Mouse (Mus musculus) hindbrain, embryonic 12.5 days (tissue): ENCODE measurements around the gene Hist1h3b. TPM values are rescaled to one million over a fixed set of nuclear protein-coding genes. Genes with fewer than 3 reads are reported as not detected.
"Not testable (repeated sequence)": the region's sequence is repeated elsewhere in the genome, so short reads cannot be mapped to it uniquely, and the experiment has no call there.

Experiments
- ATAC-seq: fragments of 200-750 bp; cut with Nextera tagmentation; 2 replicates; pipeline ENCODE4 v1.8.0; 2017; ENCODE audit warnings: moderate TSS enrichment; ENCODE audit not compliant: low FRiP score
- H3K27ac ChIP-seq: fragments of 300-500 bp; sonication (generic); 2 replicates; pipeline ENCODE4 v1.5.1; 2016; ENCODE audit warnings: mild to moderate bottlenecking
- H3K27me3 ChIP-seq: fragments of 300-500 bp; sonication (generic); 2 replicates; pipeline ENCODE4 v1.6.1; 2016; ENCODE audit warnings: mild to moderate bottlenecking
- H3K36me3 ChIP-seq: fragments of 300-500 bp; sonication (generic); 2 replicates; pipeline ENCODE4 v1.6.1; 2016; ENCODE audit warnings: mild to moderate bottlenecking
- H3K4me1 ChIP-seq: fragments of 300-500 bp; sonication (generic); 2 replicates; pipeline ENCODE4 v1.6.1; 2016
- H3K4me2 ChIP-seq: fragments of 300-500 bp; sonication (generic); replicated peaks from 2 replicates; pipeline ENCODE4 v1.6.1; 2016; ENCODE audit warnings: mild to moderate bottlenecking
- H3K4me3 ChIP-seq: fragments of 300-500 bp; sonication (generic); 2 replicates; pipeline ENCODE4 v1.5.1; 2016; ENCODE audit warnings: mild to moderate bottlenecking
- H3K9ac ChIP-seq: fragments of 300-500 bp; sonication (generic); 2 replicates; pipeline ENCODE4 v1.6.1; 2016; ENCODE audit warnings: mild to moderate bottlenecking, moderate library complexity
- H3K9me3 ChIP-seq: fragments of 300-500 bp; sonication (generic); replicated peaks from 2 replicates; pipeline ENCODE4 v1.6.1; 2016; ENCODE audit warnings: mild to moderate bottlenecking
- WGBS: fragments of 180-500 bp; shearing (Covaris S2); methylation state at CpG from one replicate; pipeline ENCODE4 v1.1.7; 2016; 5-methylcytosine and 5-hydroxymethylcytosine counted together
- polyA plus RNA-seq: library from polyadenylated mRNA; unstranded; fragments of >200 nt; fragmentation: Nextera tagmentation; extraction: Ambion mirVana; gene quantifications from 2 replicates; pipeline ENCODE4 v1.2.1, GENCODE M21; 2016

The Hist1h3b gene
- polyA plus RNA-seq, 1 experiment from 2014 or later, result 11.1 TPM

DNA sequence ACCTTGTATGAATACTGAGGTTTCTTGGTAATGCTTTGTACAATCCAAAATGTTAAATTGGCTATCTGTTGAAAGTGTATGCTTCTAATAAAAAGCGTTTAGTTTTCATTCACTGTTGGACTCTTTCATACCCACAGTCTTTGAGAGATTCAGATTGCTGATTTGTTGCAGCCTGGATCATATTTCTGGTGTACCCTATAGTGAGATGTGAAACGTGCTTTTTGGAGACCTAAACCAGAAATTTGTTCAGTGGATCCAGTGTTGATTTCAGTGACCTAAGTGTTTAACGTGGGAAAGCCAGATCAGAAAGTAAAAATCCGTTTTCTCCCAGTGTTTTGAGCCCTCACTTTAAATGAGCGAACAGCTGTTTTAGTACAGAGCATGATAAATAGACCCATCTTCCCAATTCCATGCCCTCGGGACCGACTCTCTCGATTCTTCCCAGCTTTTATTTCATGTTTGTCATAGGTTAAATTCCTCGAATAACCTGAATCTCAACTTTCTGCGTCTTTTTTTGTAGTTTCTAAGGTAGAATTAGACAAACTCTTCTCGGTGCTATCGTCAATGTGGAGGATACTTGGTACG lies 11.7 kb upstream of the Hist1h3b start:
- Histone ChIP-seq H3K4me3 (peak overlapping the region; percentile 53), H3K27me3 (no peaks in the 10 kb centered on the region), H3K4me1 (peaks cover 13% of the 10 kb centered on the region), H3K9ac (peak overlapping the region; percentile 82), H3K27ac (peak overlapping the region; percentile 94), H3K36me3 (no peaks in the 10 kb centered on the region), H3K9me3 (no peaks in the 10 kb centered on the region), H3K4me2 (peak overlapping the region; percentile 99)
- no peak for ATAC-seq
- WGBS, result 33% methylated on average over 13 of the region's 13 CpGs

DNA sequence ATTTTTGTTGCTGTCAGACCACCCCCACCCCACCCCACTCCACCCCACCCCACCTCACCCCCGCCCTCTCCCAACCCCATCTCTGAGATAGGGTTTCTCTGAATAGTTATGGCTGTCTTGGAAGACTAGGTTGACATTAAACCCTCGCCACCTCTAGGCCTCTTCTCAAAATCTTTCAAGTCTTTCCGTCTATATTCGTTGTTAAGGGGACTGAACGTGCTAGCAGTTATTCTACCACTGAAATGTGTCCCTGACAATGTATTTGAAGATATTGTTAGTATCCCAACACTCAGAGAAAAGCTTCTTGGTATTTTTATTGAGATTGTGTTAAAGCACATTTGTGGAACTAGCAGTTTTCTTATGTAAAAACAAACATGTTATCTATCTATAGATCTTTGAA lies 11.2 kb upstream of the Hist1h3b start:
- Histone ChIP-seq H3K36me3 (no peaks in the 10 kb centered on the region), H3K27me3 (no peaks in the 10 kb centered on the region), H3K4me1 (peaks cover 13% of the 10 kb centered on the region), H3K4me2 (peak overlapping the region; percentile 99), H3K9ac (no peak overlapping the region), H3K27ac (peak overlapping the region; percentile 94; the same call in 1 of the 2 replicates), H3K4me3 (no peak overlapping the region), H3K9me3 (no peaks in the 10 kb centered on the region)
- WGBS, result 68% methylated on average over 5 of the region's 5 CpGs
- ATAC-seq, result no peak

DNA sequence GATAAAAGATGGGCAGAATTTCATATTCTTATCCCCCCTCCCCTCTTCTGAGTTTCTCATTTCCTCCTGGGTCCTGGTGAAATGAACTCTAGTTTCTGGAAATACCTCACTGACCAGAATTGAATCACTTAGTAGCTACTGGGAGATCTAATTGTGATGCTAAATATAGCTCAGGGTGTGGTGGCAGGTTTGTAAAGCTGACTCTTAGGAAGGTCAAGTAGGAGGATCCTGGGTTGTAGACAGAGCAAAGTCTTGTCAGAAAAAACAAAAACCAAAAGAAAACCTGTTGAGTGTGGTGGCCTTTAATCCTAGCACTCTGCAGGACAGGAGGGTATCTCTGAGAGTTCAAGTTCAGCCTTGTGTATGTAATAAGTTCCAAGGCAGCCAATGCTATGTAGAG lies 10.1 kb upstream of the Hist1h3b start:
- no peak for ATAC-seq

DNA sequence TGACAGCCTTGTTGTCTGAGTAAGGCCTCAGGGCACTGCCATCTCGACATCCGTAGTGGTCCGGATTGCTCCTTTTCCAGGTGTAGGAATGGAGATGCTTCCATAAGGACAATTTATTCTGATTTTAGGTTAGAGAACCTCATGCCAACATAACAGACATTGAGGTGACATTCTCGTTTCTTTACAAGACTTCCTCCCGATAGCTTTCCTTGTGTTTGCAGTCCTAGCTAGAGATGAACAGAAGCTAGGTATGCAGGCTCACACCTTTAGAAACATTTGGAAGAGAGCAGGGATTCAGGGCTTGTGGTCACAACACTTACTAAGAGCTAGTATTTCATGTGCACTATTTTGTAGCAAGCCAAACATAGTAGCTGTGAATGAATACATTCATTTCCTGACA lies 8.9 kb upstream of the Hist1h3b start:
- Histone ChIP-seq H3K27me3 (no peaks in the 10 kb centered on the region), H3K27ac (no peak overlapping the region), H3K36me3 (no peaks in the 10 kb centered on the region), H3K9me3 (no peaks in the 10 kb centered on the region), H3K4me1 (peaks cover 19% of the 10 kb centered on the region), H3K9ac (no peak overlapping the region), H3K4me2 (no peak overlapping the region), H3K4me3 (no peak overlapping the region)
- WGBS, result 85% methylated on average over 5 of the region's 5 CpGs
- no peak for ATAC-seq

More for the DNA sequence above, 10.1 kb upstream of the Hist1h3b start:
- Histone ChIP-seq H3K27ac (no peak overlapping the region), H3K9ac (no peak overlapping the region), H3K9me3 (no peaks in the 10 kb centered on the region), H3K4me3 (no peak overlapping the region), H3K36me3 (no peaks in the 10 kb centered on the region), H3K4me2 (no peak overlapping the region), H3K27me3 (no peaks in the 10 kb centered on the region), H3K4me1 (peaks cover 14% of the 10 kb centered on the region)

DNA sequence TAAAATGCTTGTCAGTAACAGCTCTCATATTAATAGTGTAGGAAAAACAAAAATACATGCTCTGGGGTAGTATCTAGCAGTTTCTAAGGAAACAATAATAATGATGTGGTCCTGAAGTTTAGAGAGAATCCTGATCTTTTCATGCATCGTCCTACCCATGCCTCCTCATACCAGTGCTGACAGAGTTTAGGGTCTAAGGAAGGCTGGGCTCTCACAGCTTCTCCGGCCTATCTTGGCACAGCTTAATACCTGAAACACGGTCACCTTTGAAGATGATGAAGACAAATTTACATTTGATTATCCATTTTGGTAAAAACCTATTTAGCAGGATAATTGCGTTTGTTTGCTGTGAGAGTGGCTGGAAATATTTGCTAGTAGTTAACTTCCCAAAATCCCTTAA lies 8.1 kb upstream of the Hist1h3b start:
- no peaks in the 10 kb centered on the region for H3K9me3 ChIP-seq
- H3K4me1 ChIP-seq, result peaks cover 19% of the 10 kb centered on the region
- WGBS, result 51% methylated on average over 4 of the region's 4 CpGs
- H3K4me3 ChIP-seq, result no peak overlapping the region
- 0 out of 2 replicates have a peak overlapping the region, but pooled peaks have one; percentile 52 for H3K27ac ChIP-seq
- no peaks in the 10 kb centered on the region for H3K27me3 ChIP-seq
- no peak overlapping the region for H3K9ac ChIP-seq
- no peaks in the 10 kb centered on the region for H3K36me3 ChIP-seq
- peak overlapping the region; percentile 64 for H3K4me2 ChIP-seq
- ATAC-seq, result no peak

DNA sequence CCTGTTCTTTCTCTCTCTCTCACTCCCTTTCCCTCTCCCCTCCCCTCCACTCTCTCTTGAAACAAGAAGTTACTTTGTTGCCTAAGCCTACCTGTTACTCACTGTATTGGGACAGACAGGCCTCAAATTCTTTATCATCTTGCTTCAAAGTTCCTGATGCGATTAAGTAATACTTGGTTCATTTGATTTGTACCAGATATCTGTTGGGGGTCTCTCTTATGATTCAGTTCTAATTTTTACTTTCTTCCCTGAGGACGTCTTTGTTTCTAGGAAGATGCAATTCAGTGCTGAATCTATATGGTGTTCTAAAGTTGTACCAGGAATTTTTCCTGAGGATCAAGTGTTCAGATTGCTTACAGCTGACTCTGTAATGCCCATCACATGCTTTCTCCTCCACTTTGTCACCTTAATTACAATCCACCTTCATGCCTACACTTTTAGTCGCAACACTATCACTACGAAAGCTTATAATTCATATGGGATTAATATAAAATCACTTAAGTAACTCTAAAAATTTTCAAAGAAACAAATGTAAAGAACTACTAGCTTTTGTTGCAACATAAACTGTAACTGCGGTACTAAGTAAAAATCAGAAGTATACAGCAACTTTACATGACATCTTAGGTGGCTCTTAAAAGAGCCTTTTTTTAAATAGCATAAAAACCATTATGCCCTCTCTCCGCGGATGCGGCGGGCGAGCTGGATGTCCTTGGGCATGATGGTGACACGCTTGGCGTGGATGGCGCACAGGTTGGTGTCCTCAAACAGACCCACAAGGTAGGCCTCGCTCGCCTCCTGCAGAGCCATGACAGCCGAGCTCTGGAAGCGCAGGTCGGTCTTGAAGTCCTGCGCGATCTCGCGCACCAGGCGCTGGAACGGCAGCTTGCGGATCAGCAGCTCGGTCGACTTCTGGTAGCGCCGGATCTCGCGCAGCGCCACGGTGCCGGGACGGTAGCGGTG lies 7.4 kb upstream of the Hist1h3b start:
- peak overlapping the region; percentile 40 for H3K4me3 ChIP-seq
- H3K9ac ChIP-seq, result peak overlapping the region; percentile 49; the same call in 1 of the 2 replicates
- no peaks in the 10 kb centered on the region for H3K27me3 ChIP-seq
- H3K4me1 ChIP-seq, result peaks cover 14% of the 10 kb centered on the region
- H3K27ac ChIP-seq, result peak overlapping the region; percentile 52; the same call in 1 of the 2 replicates
- 2% methylated on average over 15 of the region's 36 CpGs for WGBS
- no peak for ATAC-seq
- H3K9me3 ChIP-seq, result no peaks in the 10 kb centered on the region
- no peaks in the 10 kb centered on the region for H3K36me3 ChIP-seq
- peak overlapping the region; percentile 64 for H3K4me2 ChIP-seq

DNA sequence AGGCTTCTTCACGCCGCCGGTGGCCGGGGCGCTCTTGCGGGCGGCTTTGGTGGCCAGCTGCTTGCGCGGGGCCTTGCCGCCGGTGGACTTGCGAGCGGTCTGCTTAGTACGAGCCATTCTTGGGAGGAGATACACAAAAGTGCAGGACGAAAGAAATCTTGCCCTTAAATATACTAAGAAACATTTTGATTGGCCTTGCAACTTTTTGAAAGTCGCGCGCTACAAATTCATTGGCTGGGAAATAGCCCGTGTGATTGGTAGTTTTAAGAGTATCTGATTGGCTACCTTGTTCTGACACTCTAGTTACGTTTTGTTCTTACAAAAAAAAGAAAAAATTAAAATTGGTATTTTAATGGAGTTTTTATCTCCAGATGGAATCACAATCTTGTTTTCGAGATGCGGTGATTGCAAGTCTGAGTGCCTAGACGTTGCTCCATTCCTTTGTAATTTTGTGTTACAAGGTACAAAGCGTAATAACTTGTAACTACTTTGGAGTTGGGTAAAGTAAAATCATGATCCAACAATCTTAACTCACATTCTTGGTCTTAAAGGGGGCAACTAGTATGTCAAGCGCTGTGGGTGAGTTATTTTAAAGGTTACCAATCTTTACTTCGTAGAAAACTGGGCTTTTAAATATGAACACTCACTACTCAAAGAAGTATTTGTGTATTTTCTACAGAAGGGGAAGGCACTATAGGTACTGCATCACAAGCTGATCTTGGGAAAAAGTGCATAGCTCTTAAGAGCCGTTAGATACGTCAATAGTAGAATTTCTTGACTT lies 6.5 kb upstream of the Hist1h3b start, which contains the start of gene Hist1h3c:
Gene Hist1h3c, minus strand, starts transcription at position 222 of the 781 bp plus-strand sequence.
- peak; percentile 73 for ATAC-seq
- Histone ChIP-seq H3K9me3 (no peaks in the 10 kb centered on the region), H3K9ac (peak within 1 kb of the TSS; percentile 58), H3K36me3 (no peaks in the 10 kb centered on the region), H3K4me3 (peak within 1 kb of the TSS; percentile 40), H3K27ac (peak within 1 kb of the TSS; percentile 98), H3K4me2 (peak within 1 kb of the TSS; percentile 64), H3K4me1 (peaks cover 9% of the 10 kb centered on the region), H3K27me3 (no peaks in the 10 kb centered on the region)
- 2% methylated on average over 21 of the region's 28 CpGs for WGBS

DNA sequence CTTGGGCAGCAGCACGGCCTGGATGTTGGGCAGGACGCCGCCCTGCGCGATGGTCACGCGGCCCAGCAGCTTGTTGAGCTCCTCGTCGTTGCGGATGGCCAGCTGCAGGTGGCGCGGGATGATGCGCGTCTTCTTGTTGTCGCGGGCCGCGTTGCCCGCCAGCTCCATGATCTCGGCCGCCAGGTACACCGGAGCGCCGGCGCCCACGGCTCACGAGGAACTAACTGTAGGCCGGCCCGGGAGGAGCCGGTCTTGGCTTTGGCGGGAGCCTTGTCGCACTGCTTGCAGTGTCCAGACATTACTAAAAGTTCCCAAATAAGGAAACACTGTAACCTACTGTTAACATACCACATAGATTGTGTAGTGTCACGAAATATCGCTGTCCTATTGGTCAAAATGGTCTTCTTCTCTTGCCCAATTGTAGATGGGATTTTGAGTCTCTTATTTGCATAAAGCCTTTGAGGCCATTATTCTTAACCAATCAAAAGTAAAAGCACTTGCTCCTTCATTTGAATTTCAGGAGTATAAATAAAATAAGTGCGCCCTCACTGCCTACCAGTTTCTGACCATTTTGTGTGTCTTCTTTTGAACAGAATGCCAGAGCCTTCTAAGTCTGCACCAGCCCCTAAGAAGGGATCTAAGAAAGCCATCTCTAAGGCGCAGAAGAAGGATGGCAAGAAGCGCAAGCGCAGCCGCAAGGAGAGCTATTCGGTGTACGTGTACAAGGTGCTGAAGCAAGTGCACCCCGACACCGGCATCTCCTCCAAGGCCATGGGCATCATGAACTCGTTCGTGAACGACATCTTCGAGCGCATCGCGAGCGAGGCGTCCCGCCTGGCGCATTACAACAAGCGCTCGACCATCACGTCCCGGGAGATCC lies 5.6 kb upstream of the Hist1h3b start, which contains the start of gene Hist1h2bb:
Gene Hist1h2bb, plus strand, starts transcription at position 534 of the 880 bp plus-strand sequence.
- not testable (repeated sequence) for H3K9me3 ChIP-seq, H3K4me1 ChIP-seq, H3K27me3 ChIP-seq, H3K36me3 ChIP-seq
- Histone ChIP-seq H3K9ac (peak within 1 kb of the TSS; percentile 59), H3K4me2 (peak within 1 kb of the TSS; percentile 64), H3K27ac (peak within 1 kb of the TSS; percentile 98), H3K4me3 (peak within 1 kb of the TSS; percentile 40)
- peak; percentile 95 for ATAC-seq
- WGBS, result under 1% methylated on average over 49 of the region's 58 CpGs

DNA sequence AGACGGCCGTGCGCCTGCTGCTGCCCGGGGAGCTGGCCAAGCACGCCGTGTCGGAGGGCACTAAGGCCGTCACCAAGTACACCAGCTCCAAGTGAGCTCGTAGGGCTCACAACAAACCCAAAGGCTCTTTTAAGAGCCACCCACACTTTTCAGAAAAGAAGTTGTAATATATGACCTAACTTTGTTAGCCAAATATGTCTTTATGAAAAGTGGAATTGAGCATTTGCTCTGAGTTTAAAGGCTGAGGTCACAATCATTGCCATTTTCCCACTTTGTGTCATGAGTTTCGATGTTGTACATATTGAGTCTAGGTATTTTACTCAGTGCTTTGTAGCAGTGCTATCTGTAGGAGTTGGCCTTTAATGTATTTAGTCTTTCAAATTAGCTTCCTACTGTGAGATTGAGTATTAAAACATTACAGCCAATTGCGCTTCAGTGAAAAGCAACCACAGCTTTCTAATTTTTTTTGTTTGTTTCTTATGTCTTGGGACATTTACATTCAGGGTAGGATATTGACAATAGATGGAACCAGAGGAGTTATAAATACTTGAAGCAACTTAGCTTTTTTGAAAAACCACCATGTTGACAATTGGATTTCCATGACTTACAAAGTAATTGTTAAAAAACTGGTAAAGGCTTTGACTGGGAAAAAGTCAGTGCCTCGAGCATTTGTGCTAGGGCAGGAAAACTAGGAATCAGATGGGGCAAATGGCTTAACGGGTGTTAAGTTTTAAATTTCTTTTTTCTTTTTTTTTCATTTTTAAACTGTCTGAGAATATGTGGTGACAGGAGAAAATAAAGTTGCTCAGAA lies 4.8 kb upstream of the Hist1h3b start:
- Histone ChIP-seq H3K27ac (peak overlapping the region; percentile 98), H3K4me3 (peak overlapping the region; percentile 40), H3K4me2 (peak overlapping the region; percentile 64), H3K9ac (peak overlapping the region; percentile 59), H3K4me1 (peaks cover 9% of the 10 kb centered on the region), H3K27me3 (no peaks in the 10 kb centered on the region), H3K9me3 (no peaks in the 10 kb centered on the region), H3K36me3 (no peaks in the 10 kb centered on the region)
- peak; percentile 21; the same call in 1 of the 2 replicates for ATAC-seq
- WGBS, result 2% methylated on average over 13 of the region's 13 CpGs

DNA sequence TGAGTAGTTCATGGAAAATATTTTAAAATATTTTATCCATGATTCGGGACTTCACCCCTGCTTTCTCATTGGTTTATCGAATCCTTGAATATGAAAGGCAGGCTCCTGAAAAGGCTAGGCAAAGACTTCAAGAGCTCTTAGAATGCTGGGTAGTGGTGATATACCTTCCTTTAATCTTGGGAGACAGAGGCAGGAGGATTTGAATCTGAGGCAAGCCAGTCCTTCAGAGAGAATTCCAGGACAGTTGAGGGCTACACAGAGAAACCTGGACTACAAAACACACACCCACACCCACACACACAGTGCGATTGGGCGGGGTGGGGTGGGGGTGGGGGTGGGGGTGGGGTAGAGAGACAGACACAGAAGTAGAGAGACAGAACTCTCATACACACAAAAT lies 4.2 kb upstream of the Hist1h3b start:
- Histone ChIP-seq H3K9me3 (no peaks in the 10 kb centered on the region), H3K4me3 (no peak overlapping the region), H3K9ac (no peak overlapping the region), H3K27ac (peak overlapping the region; percentile 98), H3K27me3 (no peaks in the 10 kb centered on the region), H3K36me3 (no peaks in the 10 kb centered on the region), H3K4me2 (peak overlapping the region; percentile 64), H3K4me1 (peaks cover 9% of the 10 kb centered on the region)
- 7% methylated on average over 4 of the region's 4 CpGs for WGBS
- no peak for ATAC-seq
